Mouse (Mus musculus): Measurements from ENCODE around the gene Ccdc15. TPM values are rescaled to one million over a fixed set of nuclear protein-coding genes. Genes with fewer than 3 reads are reported as not detected.

The Ccdc15 gene
- polyA plus RNA-seq, 2 experiments = 3.3 to 6.4 TPM

- Histone ChIP-seq H3K27ac (replicated peaks; ENCODE audit: low read depth, low read length) (no peak within 1 kb of the TSS), H3K4me3 (replicated peaks; ENCODE audit: low read length) (no peak within 1 kb of the TSS), H3K9ac (ENCODE audit: low read depth, low read length, severe bottlenecking) (no peak within 1 kb of the TSS), H3K27me3 (ENCODE audit: control insufficient read depth, insufficient read depth, low read length) (no peaks in the 10 kb centered on the region), H3K36me3 (ENCODE audit: control insufficient read depth, insufficient read depth, low read length) (no peaks in the 10 kb centered on the region), H3K9me3 (ENCODE audit: control insufficient read depth, low read length) (no peaks in the 10 kb centered on the region), H3K4me1 (ENCODE audit: control insufficient read depth, insufficient read depth, low read length) (no peaks in the 10 kb centered on the region), H3K4me2 (replicated peaks; ENCODE audit: low read depth, low read length, severe bottlenecking) (no peak within 1 kb of the TSS)
- WGBS = 84% methylated on average over 17 of the region's 17 CpGs
- ATAC-seq (ENCODE audit: low FRiP score, low read depth) (no peak), DNase-seq (ENCODE audit: low spot score) (no peak)
- no peak for TF ChIP-seq POLR2A (IDR thresholded peaks at IDR 0.05; ENCODE audit: borderline replicate concordance, extremely low read depth, insufficient read depth, insufficient read length)
Observed at GRCm38 (mm10) chr9:37367301-37368080, 19.3 kb upstream of the Ccdc15 start, which contains the start of gene Hepacam. Gene Hepacam, plus strand, starts transcription at chr9:37367351.

- ATAC-seq (ENCODE audit: low FRiP score, low read depth) (no peak), DNase-seq (ENCODE audit: low spot score) (no peak)
- Histone ChIP-seq H3K9me3 (ENCODE audit: control insufficient read depth, low read length) (no peaks in the 10 kb centered on the region), H3K4me3 (replicated peaks; ENCODE audit: low read length) (no peak overlapping the region), H3K27me3 (ENCODE audit: control insufficient read depth, insufficient read depth, low read length) (no peaks in the 10 kb centered on the region), H3K4me2 (replicated peaks; ENCODE audit: low read depth, low read length, severe bottlenecking) (no peak overlapping the region), H3K36me3 (ENCODE audit: control insufficient read depth, insufficient read depth, low read length) (no peaks in the 10 kb centered on the region), H3K4me1 (ENCODE audit: control insufficient read depth, insufficient read depth, low read length) (no peaks in the 10 kb centered on the region), H3K9ac (ENCODE audit: low read depth, low read length, severe bottlenecking) (no peak overlapping the region), H3K27ac (replicated peaks; ENCODE audit: low read depth, low read length) (no peak overlapping the region)
- no peak for TF ChIP-seq POLR2A (IDR thresholded peaks at IDR 0.05; ENCODE audit: borderline replicate concordance, extremely low read depth, insufficient read depth, insufficient read length)
- WGBS = 64% methylated on average over 5 of the region's 5 CpGs
Observed at GRCm38 (mm10) chr9:37365706-37366105, 17.5 kb upstream of the Ccdc15 start.

- TF ChIP-seq POLR2A (IDR thresholded peaks at IDR 0.05; ENCODE audit: borderline replicate concordance, extremely low read depth, insufficient read depth, insufficient read length) = no peak
- Histone ChIP-seq H3K4me2 (replicated peaks; ENCODE audit: low read depth, low read length, severe bottlenecking) (no peak overlapping the region), H3K9me3 (ENCODE audit: control insufficient read depth, low read length) (no peaks in the 10 kb centered on the region), H3K4me3 (replicated peaks; ENCODE audit: low read length) (no peak overlapping the region), H3K9ac (ENCODE audit: low read depth, low read length, severe bottlenecking) (no peak overlapping the region), H3K36me3 (ENCODE audit: control insufficient read depth, insufficient read depth, low read length) (no peaks in the 10 kb centered on the region), H3K27ac (replicated peaks; ENCODE audit: low read depth, low read length) (no peak overlapping the region), H3K27me3 (ENCODE audit: control insufficient read depth, insufficient read depth, low read length) (no peaks in the 10 kb centered on the region), H3K4me1 (ENCODE audit: control insufficient read depth, insufficient read depth, low read length) (peaks cover 5% of the 10 kb centered on the region; the same call in 1 of the 2 replicates)
- DNase-seq (ENCODE audit: low spot score) (no peak), ATAC-seq (ENCODE audit: low FRiP score, low read depth) (no peak)
- WGBS = 78% methylated on average over 3 of the region's 3 CpGs
Observed at GRCm38 (mm10) chr9:37364392-37364791, 16.2 kb upstream of the Ccdc15 start.

- Histone ChIP-seq H3K27me3 (ENCODE audit: control insufficient read depth, insufficient read depth, low read length) (no peaks in the 10 kb centered on the region), H3K4me3 (replicated peaks; ENCODE audit: low read length) (no peak overlapping the region), H3K9me3 (ENCODE audit: control insufficient read depth, low read length) (no peaks in the 10 kb centered on the region), H3K27ac (replicated peaks; ENCODE audit: low read depth, low read length) (no peak overlapping the region), H3K9ac (ENCODE audit: low read depth, low read length, severe bottlenecking) (no peak overlapping the region), H3K4me2 (replicated peaks; ENCODE audit: low read depth, low read length, severe bottlenecking) (no peak overlapping the region), H3K36me3 (ENCODE audit: control insufficient read depth, insufficient read depth, low read length) (no peaks in the 10 kb centered on the region), H3K4me1 (ENCODE audit: control insufficient read depth, insufficient read depth, low read length) (peaks cover 6% of the 10 kb centered on the region; the same call in 1 of the 2 replicates)
- TF ChIP-seq POLR2A (IDR thresholded peaks at IDR 0.05; ENCODE audit: borderline replicate concordance, extremely low read depth, insufficient read depth, insufficient read length) = no peak
- WGBS = 71% methylated on average over 3 of the region's 3 CpGs
- ATAC-seq (ENCODE audit: low FRiP score, low read depth) (no peak), DNase-seq (ENCODE audit: low spot score) (no peak)
Observed at GRCm38 (mm10) chr9:37363551-37363950, 15.3 kb upstream of the Ccdc15 start.

GRCm38 (mm10) chr9:37362881-37363280, 14.6 kb upstream of the Ccdc15 start:
- TF ChIP-seq POLR2A (IDR thresholded peaks at IDR 0.05; ENCODE audit: borderline replicate concordance, extremely low read depth, insufficient read depth, insufficient read length) = no peak
- H3K9me3 ChIP-seq (ENCODE audit: control insufficient read depth, low read length) = no peaks in the 10 kb centered on the region

More at GRCm38 (mm10) chr9:37362881-37363280, 14.6 kb upstream of the Ccdc15 start:
- Histone ChIP-seq H3K4me1 (ENCODE audit: control insufficient read depth, insufficient read depth, low read length) (peaks cover 6% of the 10 kb centered on the region; the same call in 1 of the 2 replicates), H3K27ac (replicated peaks; ENCODE audit: low read depth, low read length) (no peak overlapping the region), H3K36me3 (ENCODE audit: control insufficient read depth, insufficient read depth, low read length) (no peaks in the 10 kb centered on the region), H3K4me2 (replicated peaks; ENCODE audit: low read depth, low read length, severe bottlenecking) (no peak overlapping the region), H3K9ac (ENCODE audit: low read depth, low read length, severe bottlenecking) (no peak overlapping the region), H3K4me3 (replicated peaks; ENCODE audit: low read length) (no peak overlapping the region), H3K27me3 (ENCODE audit: control insufficient read depth, insufficient read depth, low read length) (no peaks in the 10 kb centered on the region)
- 65% methylated on average over 1 of the region's 1 CpGs for WGBS
- DNase-seq (ENCODE audit: low spot score) = no peak
- no peak for ATAC-seq (ENCODE audit: low FRiP score, low read depth)

All from limb, embryonic 14.5 days (tissue).